Mouse (Mus musculus) heart, postnatal 0 days (tissue): ENCODE measurements around the gene Trp53bp2.

Experiments
- CTCF ChIP-seq: IDR thresholded peaks from 2 replicates; pipeline ENCODE4 v1.5.1; 2016; ENCODE audit warnings: antibody characterized with exemption, control low read depth, low read depth
- EP300 ChIP-seq: IDR thresholded peaks from 2 replicates; pipeline ENCODE4 v1.6.1; 2016; ENCODE audit warnings: antibody characterized with exemption, low read depth

- TF ChIP-seq EP300 = no peak
- TF ChIP-seq CTCF = no peak
These were observed 46.1 kb downstream of the Trp53bp2 start for GRCm38 (mm10) chr1:182455080-182455479.
